Mouse (Mus musculus): ENCODE results near the gene Mgat5.

Gene Mgat5

DNA sequence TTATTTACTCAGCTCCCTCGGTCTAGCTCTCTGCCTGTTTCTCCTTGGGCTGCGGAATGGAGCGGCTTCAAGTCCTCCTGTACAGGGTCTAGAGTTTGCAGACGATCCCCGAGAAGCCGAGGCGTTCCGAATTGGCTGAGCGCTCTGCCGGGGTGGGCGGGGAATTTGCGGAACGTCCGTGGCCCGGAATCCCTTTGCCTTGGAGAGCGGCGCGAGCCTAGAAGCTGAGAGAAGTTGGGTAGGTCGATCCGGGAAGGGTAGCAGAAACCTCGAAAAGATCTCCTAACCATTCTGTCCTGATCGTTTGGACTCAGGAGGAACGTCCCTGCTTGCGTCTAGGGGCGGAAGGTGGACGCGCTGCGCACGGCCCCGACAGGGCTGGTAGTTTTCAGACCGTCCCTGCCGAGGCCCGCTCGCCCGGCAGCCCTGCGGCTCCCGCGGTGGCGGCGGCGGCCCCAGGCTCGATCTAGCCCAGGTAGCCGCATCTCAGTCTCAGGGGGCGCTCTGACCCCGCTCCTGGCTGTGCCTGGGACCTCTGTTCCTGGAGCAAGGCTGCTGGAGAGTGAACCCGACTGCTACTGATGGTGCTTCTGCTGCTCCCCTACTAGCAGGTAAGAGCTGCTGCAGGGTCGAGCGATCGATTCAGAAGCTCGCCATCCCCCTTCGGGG lies at the start of gene Mgat5:
Gene Mgat5 (plus strand): TSS at position 199 of the 669 bp plus-strand sequence.
- peak; percentile 89 for DNase-seq

- no peak for DNase-seq
Measured at GRCm38 (mm10) chr1:127160118-127160760, 44.6 kb upstream of the Mgat5 start.

GRCm38 (mm10) chr1:127164589-127165160 lies 40.1 kb upstream of the Mgat5 start:
- no peak for DNase-seq

DNA sequence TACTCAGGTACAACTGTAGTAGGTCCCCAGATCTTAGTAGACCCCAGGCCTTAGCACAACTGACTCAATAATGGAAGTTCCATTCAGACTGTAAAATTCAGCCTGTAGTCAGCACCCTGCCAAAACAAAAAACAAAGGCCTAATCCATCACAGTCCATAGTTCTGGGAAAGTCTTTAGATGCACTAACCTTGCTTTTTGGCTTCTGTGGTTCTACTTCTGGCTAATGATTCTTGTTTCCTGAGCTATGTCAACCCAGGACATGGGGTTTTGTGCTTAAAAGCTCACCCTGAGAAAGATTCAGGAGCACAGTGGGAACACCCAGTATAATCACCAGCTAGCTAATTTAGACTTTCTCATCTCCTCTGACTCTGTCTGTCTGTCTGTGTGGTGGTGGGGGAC lies 38.3 kb upstream of the Mgat5 start:
- no peak for DNase-seq

GRCm38 (mm10) chr1:127167586-127167985 lies 37.2 kb upstream of the Mgat5 start:
- DNase-seq, result no peak

- no peak for DNase-seq
Measured at GRCm38 (mm10) chr1:127168205-127168604, 36.6 kb upstream of the Mgat5 start.

DNA sequence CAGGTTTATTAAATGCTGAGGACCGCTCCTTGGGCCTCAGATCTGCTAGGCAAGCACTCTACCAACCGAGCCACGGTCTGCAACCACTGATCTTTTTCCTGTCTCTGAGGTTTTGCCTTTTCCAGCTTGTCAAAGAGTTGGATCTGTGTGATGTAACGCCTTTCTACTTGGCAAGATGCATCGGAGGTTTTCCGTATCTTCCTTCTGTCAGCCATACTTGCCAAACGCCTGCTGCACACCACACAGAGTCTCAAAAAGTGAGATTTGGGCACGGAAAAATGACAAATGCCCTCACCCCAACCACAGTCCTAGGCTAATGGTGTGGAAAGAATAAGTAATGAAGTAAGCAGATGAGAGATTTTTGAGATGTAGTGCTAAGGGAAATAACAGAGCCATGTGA lies 35.3 kb upstream of the Mgat5 start:
- no peak for DNase-seq

DNA sequence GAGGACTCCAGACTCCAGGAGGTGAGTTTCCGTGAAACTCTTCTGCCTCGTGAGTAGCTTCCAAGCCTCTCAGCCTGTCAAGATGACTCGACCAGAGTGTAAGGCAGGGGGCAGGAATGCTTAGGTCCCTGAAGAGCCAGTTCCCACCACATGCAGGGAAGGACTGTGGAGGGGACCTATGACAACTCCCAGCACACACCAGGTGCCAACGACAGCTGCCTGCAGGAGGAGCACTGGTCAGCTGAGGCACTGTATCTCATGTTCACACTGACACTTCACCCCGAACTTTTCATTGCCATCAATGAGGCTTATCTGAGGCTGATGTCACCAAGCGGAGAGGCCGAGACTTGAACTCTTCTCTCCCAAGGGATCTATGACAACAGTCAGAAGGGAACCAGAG lies 33.5 kb upstream of the Mgat5 start:
- no peak for DNase-seq

DNA sequence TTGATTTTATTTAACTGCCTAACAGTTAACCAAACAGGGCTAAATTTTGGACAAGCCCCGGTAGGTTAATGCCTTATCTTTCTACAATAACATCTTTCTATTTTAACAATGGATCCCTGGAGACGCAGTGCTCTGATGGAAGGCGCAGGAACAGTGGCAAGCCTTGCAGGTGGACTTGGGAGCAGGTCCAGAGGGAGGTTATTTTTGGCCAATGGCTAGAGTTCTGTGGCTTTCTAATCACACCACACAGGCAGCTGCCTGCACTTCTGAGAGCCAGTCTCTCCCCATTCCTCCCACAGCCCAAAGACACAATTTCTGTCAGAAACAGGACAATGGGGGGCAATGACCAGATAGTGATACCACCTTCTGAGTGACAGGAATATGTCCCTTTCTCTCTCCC lies 31.4 kb upstream of the Mgat5 start:
- no peak for DNase-seq

GRCm38 (mm10) chr1:127192396-127192795 lies 12.4 kb upstream of the Mgat5 start:
- no peak for DNase-seq

- no peak for DNase-seq
Measured at GRCm38 (mm10) chr1:127199186-127199585, 5.6 kb upstream of the Mgat5 start.

DNA sequence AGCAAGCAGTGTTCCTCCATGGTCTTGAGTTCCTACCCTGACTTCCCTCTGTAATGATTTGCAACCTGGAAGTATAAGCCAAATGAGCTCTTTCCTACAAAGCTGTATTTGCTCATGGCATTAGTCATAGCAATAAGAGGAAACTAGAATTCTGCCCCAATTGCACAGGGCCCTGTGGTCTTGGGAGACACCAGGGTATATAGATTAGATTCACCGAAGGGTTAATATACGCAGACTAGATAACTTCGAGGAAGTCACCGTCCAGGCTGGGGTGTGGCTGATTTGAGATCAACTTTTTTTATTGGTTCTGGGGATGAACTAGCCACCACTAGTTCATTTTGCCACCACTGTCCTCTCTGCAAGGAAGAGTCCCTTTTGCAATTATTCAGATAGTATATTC lies 2.5 kb upstream of the Mgat5 start:
- no peak for DNase-seq

DNA sequence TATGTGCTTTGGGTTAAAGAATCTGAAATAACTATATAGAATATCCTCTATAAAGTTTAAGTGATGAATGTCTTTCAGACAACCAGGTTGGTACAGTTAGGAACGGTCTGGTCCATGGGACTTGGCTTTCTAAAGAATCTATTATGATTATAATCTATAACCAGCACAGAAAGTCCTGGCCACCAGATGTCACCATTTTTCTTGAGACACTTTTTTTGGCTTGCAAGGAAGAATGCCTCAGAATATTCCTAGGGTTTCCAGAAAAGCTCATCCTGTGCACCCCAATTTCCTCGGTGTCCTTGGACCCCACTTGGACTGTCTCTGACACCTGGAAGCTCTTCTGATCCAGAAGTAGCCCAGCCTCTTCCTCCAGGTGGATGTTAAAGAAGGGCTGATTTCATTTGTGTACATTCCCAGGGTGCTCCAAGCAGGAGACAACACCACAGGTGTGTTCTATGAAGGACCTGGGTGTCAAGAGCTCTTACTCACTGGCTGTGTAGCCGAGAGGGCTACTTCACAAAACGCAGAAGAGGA lies 1.5 kb upstream of the Mgat5 start:
- DNase-seq, result peak; percentile 60

GRCm38 (mm10) chr1:127205501-127206019 lies 745 bp downstream of the Mgat5 start:
- peak; percentile 10 for DNase-seq

GRCm38 (mm10) chr1:127206020-127206641 lies 1.3 kb downstream of the Mgat5 start:
- DNase-seq, result peak; percentile 43

DNA sequence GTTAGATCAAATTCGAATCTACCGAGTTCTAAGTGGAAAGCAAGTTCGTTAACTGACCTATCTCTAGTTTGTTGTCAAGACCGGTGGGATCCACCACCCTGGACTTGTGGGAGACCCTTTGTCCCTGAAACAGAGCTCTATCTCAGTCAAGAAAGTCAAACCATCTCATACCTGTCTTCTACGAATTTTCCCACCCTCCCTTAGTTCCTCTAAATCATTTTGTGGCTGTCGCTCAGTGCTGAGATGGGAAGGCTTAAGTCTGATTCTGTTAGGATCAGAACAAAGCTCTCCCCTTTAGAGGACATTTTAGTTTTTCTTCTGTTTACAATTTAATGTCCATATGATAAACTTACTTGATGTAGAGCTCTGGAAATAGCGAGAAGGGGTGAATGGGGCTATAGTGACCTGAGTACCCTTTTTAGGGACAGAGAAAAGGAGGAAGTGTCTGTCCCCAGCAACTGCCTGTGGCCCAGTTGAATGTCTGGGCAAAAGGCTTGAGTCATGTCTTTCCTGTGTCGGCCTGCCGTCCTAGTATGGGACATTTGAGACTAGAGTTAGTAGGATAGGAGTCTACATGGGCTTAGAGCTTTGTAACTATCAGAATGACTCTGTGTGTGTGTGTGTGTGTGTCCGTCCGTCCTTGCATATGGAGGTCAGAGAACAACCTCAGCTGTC lies 2.2 kb downstream of the Mgat5 start:
- no peak for DNase-seq

DNA sequence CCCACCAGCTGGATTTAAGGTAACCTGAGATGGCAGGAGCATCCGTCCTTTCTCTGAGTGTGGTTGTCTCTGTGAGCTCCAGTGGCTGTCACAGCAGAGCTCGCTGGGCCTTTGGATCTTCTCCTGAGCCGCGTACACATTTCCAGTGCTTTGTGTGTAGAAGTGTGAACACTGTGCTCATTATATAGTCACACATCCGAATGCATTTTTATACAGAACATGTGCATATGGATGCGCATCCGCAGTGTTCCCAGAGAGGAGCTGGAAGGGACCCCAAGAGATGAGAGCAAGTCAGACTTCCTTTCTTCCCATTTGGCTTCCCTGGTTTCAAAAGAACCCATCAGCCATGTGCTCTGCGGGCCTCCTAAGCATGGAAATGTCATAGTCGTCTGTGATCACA lies 3.4 kb downstream of the Mgat5 start:
- DNase-seq, result no peak

DNA sequence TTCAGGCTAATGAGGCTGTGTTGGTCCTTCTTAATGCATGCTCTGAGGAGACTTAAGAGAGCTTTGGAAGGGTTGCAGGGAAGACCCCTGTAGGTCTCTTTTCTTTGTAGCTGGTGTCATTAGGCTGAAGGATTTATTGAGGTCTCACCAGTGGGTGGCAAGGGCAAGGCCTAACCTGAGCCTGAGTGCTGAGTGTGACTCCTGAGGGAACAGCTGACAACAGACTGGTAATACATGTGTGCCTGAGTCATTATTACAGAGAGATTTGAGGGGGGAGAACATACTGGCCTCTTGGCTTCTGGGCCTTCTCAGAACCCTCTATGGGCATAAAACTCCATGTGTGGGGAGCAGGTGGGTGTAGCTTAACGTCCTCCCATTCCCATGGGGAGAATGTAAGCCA lies 8.0 kb downstream of the Mgat5 start:
- no peak for DNase-seq

- DNase-seq, result no peak
Measured at GRCm38 (mm10) chr1:127213434-127213833, 8.6 kb downstream of the Mgat5 start.

DNA sequence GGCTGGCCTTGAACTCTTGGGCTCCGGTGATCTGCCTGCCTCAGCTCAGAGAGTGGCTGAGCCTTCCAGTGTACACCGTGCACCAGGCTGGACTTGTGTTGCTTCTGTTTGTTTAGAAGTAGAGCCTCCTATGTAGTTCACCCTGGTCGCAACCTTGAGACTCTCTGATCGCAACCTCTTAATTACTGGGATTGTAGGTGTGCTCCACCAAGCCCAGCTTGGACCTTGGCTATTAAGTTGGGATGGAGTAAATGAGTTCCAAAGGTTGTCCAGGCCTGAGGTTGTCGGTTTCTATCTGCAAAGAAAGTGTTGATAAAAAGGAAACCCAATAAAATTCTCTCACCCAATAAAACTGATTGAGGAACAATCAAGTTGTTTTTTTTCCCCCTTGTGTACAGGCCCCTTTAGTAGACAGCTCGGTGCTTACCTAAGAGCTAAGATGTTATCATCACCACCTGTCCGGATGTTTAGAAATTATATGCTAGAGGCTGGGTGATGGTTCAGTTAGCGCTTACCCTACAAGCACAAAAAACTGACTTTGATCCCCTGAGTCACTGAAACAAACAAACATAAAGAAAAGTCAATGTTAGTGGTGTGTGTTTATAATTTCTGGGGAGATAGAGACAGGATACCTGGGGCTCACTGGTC lies 9.9 kb downstream of the Mgat5 start:
- no peak for DNase-seq

DNA sequence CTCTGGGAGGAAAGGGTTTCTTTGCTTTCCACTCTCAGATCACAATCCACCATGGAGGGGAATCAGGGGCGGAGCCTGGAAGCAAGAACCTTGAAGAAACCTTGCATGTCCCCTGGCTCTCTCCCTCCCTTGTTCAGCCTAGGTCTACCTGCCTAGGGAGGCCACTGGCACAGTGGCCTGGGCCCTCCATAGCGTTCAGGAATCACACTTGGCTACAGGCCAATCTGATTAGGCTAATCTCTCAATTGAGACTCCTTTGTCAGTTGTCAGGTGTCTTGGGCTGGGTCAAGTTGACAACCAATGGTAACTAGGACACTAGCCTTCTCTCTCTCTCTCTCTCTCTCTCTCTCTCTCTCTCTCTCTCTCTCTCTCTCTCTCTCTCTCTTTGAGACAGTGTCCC lies 12.2 kb downstream of the Mgat5 start:
- DNase-seq, result no peak

GRCm38 (mm10) chr1:127217665-127218064 lies 12.8 kb downstream of the Mgat5 start:
- DNase-seq, result no peak

All from lung, postnatal 14 days (tissue).